Mouse (Mus musculus): ENCODE data around the gene Tnfsf4. TPM values are rescaled to one million over a fixed set of nuclear protein-coding genes. Genes with fewer than 3 reads are reported as not detected.

Gene Tnfsf4
- not detected for polyA plus RNA-seq (2014; fragmentation: Illumina TruSeq; extraction: RNeasy Lipid Tissue Mini Kit (QIAGEN cat#74804); ENCODE audit: low replicate concordance)

GRCm38 (mm10) chr1:161394931-161395459 is at the start of gene Tnfsf4:
Gene Tnfsf4, plus strand, starts transcription at chr1:161395409.

Other genes with a start within 250 kb of the Tnfsf4 start
- not detected for gene Tex50, start 236.1 kb upstream of the Tnfsf4 start, polyA plus RNA-seq (2014; fragmentation: Illumina TruSeq; extraction: RNeasy Lipid Tissue Mini Kit (QIAGEN cat#74804); ENCODE audit: low replicate concordance)
- 184 TPM for gene Prdx6, start 144.2 kb upstream of the Tnfsf4 start, polyA plus RNA-seq (2014; fragmentation: Illumina TruSeq; extraction: RNeasy Lipid Tissue Mini Kit (QIAGEN cat#74804); ENCODE audit: low replicate concordance)
- 0.33 TPM for gene Tnfsf18, start 99.2 kb downstream of the Tnfsf4 start, polyA plus RNA-seq (2014; fragmentation: Illumina TruSeq; extraction: RNeasy Lipid Tissue Mini Kit (QIAGEN cat#74804); ENCODE audit: low replicate concordance)